Mouse (Mus musculus) forebrain, postnatal 0 days (tissue): ENCODE results near the gene Dusp18. TPM values are rescaled to one million over a fixed set of nuclear protein-coding genes. Genes with fewer than 3 reads are reported as not detected.
A peak's percentile ranks its signal among the peaks of the same experiment; 100 is the strongest.

Source experiments
- ATAC-seq: fragments of 200-750 bp; cut with Nextera tagmentation; 2 replicates; pipeline ENCODE4 v1.8.0; 2017; ENCODE audit warnings: mild to moderate bottlenecking, moderate library complexity
- DNase-seq: peaks from one replicate; pipeline ENCODE4 v3.0.0-alpha.2; 2015
- H3K27ac ChIP-seq: fragments of 300-500 bp; sonication (generic); 2 replicates; pipeline ENCODE4 v1.5.1; 2014; ENCODE audit warnings: low read depth, mild to moderate bottlenecking, antibody characterized with exemption, low read length, moderate library complexity, mixed read lengths
- H3K27me3 ChIP-seq: fragments of 300-500 bp; sonication (generic); 2 replicates; pipeline ENCODE4 v1.6.1; 2014; ENCODE audit warnings: mild to moderate bottlenecking, low read length, mixed read lengths; ENCODE audit not compliant: insufficient read depth
- H3K36me3 ChIP-seq: fragments of 300-500 bp; sonication (generic); 2 replicates; pipeline ENCODE4 v1.6.1; 2014; ENCODE audit warnings: mild to moderate bottlenecking, moderate library complexity; ENCODE audit not compliant: insufficient read depth
- H3K4me1 ChIP-seq: fragments of 300-500 bp; sonication (generic); 2 replicates; pipeline ENCODE4 v1.6.1; 2014; ENCODE audit warnings: antibody characterized with exemption; ENCODE audit not compliant: insufficient read depth
- H3K4me2 ChIP-seq: fragments of 300-500 bp; sonication (generic); 2 replicates; pipeline ENCODE4 v1.6.1; 2014; ENCODE audit warnings: low read depth, mild to moderate bottlenecking, moderate library complexity
- H3K4me3 ChIP-seq: fragments of 300-500 bp; sonication (generic); 2 replicates; pipeline ENCODE4 v1.5.1; 2014; ENCODE audit warnings: low read depth, low read length, mixed read lengths
- H3K9ac ChIP-seq: fragments of 300-500 bp; sonication (generic); 2 replicates; pipeline ENCODE4 v1.6.1; 2014; ENCODE audit warnings: mild to moderate bottlenecking
- H3K9me3 ChIP-seq: fragments of 300-500 bp; sonication (generic); 2 replicates; pipeline ENCODE4 v1.6.1; 2016; ENCODE audit warnings: low read length
- CTCF ChIP-seq: sonication (generic); IDR thresholded peaks from 2 replicates; pipeline ENCODE4 v1.5.1; 2016; ENCODE audit warnings: antibody characterized with exemption, control low read depth, low read depth
- WGBS: fragments of 180-500 bp; shearing (Covaris S2); extraction: QIAGEN DNeasy Blood & Tissue Kit; methylation state at CpG from one replicate; pipeline ENCODE4 v1.1.7; 2014; 5-methylcytosine and 5-hydroxymethylcytosine counted together
- polyA plus RNA-seq: library from polyadenylated mRNA; unstranded; fragments of >200 nt; fragmentation: Nextera tagmentation; extraction: Ambion mirVana; gene quantifications from 2 replicates; pipeline ENCODE4 v1.2.1, GENCODE M21; 2015
- total RNA-seq: library from RNA; depleted of rRNA; stranded (reverse); fragments of >200 nt; gene quantifications from 2 replicates; pipeline ENCODE4 v1.2.3, GENCODE M21; 2014

Gene Dusp18
- total and polyA plus RNA-seq, 2 experiments from 2014 or later: 25.3 to 33.6 TPM

DNA sequence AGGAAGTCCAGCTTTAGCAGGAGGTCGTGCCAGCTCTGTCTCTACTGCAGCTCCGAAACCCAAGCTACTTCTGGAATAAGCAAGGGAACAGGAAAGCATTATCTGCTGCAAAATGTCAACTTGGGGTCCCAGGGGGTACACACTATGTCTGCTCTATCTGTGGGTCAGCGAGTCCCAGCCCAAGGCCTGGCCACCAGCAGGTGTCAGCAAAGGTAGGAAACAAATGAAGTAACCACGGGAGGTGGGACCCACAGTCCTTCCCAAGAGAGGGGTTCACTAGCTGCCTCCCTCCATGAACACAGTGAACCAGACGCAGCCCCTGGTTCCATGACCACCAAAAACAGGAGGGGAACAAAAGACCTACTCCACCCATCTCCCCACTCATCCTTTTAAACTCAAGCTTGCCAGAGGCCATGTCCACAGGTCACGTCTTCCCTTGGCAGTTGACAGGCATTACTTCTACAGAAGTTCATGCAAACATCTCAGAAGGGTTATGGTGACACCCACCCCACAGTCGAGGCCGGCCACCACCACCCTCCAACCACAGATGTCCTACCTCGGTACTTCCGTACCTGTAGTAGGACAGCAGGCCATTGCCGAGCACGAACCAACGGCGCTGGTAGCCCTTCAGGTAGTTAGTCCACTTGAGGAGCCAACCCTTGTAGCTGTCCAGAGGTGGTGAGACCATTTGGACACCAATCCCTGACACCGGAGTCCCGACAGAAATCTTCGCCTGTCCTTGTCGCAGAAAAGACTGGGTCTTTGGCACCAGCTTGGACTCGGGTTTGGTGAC lies 32.2 kb upstream of the Dusp18 start:
- no peak for TF ChIP-seq CTCF
- Histone ChIP-seq H3K27ac (no peak overlapping the region), H3K4me3 (peak overlapping the region; percentile 50), H3K27me3 (no peaks in the 10 kb centered on the region), H3K9me3 (no peaks in the 10 kb centered on the region), H3K4me2 (peak overlapping the region; percentile 79), H3K9ac (peak overlapping the region; percentile 64; the same call in 1 of the 2 replicates), H3K36me3 (no peaks in the 10 kb centered on the region), H3K4me1 (peaks cover 11% of the 10 kb centered on the region; the same call in 1 of the 2 replicates)
- WGBS: 74% methylated on average over 19 of the region's 19 CpGs
- DNase-seq (no peak), ATAC-seq (no peak)

DNA sequence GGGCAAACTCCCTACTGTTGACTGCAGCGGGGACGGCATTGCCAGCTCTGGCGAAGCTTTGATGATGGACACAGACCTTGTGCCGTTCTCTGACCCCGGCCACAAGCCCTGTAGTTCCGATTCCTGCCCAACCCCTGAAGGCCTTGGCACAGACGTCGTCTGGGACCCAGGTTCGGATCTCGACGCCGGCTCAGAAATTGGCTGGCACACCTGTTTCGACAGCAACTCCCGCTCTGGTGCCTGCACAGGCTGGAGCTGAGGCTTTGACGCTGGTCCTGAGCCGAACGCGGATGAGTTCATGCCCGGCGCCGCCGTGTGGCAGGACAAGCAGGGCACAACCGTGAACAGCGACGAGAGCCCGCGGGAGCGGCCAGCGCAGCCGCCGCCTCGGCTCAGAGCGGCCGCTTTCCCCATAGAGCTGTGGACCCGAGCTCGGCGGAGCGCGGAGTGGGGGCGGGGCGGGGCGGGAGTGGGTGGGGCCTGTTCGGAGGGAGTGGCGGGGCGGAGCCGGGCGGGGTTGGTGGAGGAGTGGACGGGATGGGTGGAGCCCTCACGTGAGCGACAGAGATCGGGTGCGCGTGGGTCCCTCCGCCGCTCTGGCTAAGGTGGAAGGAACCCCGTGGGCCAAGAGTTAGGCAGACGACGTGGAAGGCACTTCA lies 31.5 kb upstream of the Dusp18 start, which contains the start of gene Osbp2:
Gene Osbp2 (minus strand): TSS at position 450 of the 659 bp plus-strand sequence.
- TF ChIP-seq CTCF: peak; percentile 62
- 4% methylated on average over 53 of the region's 58 CpGs for WGBS
- H3K4me1 ChIP-seq: peaks cover 11% of the 10 kb centered on the region; the same call in 1 of the 2 replicates
- H3K27ac ChIP-seq: no peak within 1 kb of the TSS
- H3K9me3 ChIP-seq: no peaks in the 10 kb centered on the region
- peak within 1 kb of the TSS; percentile 79 for H3K4me2 ChIP-seq
- DNase-seq: peak; percentile 83
- H3K9ac ChIP-seq: peak within 1 kb of the TSS; percentile 64
- no peaks in the 10 kb centered on the region for H3K36me3 ChIP-seq
- H3K27me3 ChIP-seq: no peaks in the 10 kb centered on the region
- peak within 1 kb of the TSS; percentile 50 for H3K4me3 ChIP-seq
- ATAC-seq: peak; percentile 95

DNA sequence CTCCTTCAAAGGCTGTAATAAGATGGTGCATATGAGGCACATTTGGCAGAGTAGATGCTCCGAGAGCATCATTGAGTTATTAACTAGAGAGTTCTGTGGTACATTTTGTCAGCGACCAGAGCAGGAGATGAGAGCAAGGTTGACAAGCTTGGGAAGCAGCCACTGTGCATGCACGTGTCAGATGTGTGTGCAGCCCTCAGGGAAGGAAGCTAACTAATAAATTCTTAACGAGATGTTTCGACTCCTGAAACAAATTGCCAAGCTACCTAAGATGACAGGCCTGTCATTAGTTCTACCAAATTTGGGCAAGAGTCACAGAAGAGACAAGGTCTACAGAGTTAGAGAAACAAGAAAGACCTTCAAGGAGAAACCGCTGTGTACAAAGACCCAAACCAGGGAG lies 30.7 kb upstream of the Dusp18 start:
- TF ChIP-seq CTCF: no peak
- DNase-seq (no peak), ATAC-seq (peak; percentile 28)
- Histone ChIP-seq H3K4me1 (peaks cover 11% of the 10 kb centered on the region; the same call in 1 of the 2 replicates), H3K4me3 (peak overlapping the region; percentile 50), H3K4me2 (peak overlapping the region; percentile 79), H3K27ac (no peak overlapping the region), H3K36me3 (no peaks in the 10 kb centered on the region), H3K27me3 (no peaks in the 10 kb centered on the region), H3K9ac (peak overlapping the region; percentile 64), H3K9me3 (no peaks in the 10 kb centered on the region)
- 22% methylated on average over 6 of the region's 6 CpGs for WGBS

DNA sequence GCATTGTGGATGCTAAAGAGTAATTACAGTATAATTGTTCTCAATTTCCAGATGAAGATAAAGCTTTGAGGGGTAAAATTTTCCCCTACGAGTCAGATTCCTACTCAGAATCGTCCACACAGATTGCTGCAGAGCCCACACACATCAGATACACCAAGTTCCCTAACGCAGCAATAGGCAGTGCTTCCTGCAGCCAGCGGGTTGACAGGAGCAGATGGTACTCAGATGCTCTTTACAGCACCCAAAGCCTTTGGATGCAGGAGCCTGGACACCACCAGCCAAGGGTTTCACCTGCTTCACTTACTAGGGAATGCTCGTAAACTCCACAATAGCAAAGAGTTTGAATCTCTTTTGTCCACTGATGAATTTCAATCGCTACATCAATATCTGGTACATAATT lies 18.6 kb upstream of the Dusp18 start:
- Histone ChIP-seq H3K4me3 (no peak overlapping the region), H3K27me3 (no peaks in the 10 kb centered on the region; the same call in 1 of the 2 replicates), H3K4me2 (no peak overlapping the region), H3K4me1 (no peaks in the 10 kb centered on the region), H3K9ac (no peak overlapping the region), H3K36me3 (no peaks in the 10 kb centered on the region), H3K9me3 (no peaks in the 10 kb centered on the region), H3K27ac (no peak overlapping the region)
- WGBS: 66% methylated on average over 6 of the region's 6 CpGs
- TF ChIP-seq CTCF: no peak
- ATAC-seq (no peak), DNase-seq (no peak)

DNA sequence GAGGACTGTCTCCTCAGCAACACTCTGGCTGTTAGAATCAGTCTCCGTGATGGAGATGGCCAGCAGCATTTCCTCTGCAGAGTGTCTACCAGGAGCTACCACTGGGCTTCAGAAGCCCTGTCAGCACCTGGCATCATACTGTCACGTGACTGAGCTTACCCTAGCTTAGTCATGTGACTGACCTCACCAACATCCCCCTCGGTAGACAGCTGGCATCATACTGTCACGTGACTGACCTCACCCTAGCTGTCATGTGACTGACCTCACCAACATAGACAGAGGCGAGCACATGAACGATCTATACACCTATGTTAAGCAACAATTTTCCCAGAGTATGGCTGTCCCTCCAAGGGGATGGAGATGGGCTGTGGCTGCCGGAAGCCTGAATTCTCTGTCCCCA lies 16.4 kb upstream of the Dusp18 start:
- H3K9me3 ChIP-seq: no peaks in the 10 kb centered on the region
- H3K4me2 ChIP-seq: no peak overlapping the region
- ATAC-seq (no peak), DNase-seq (no peak)
- WGBS: 79% methylated on average over 7 of the region's 7 CpGs
- H3K27ac ChIP-seq: no peak overlapping the region
- H3K4me1 ChIP-seq: no peaks in the 10 kb centered on the region
- H3K36me3 ChIP-seq: no peaks in the 10 kb centered on the region
- no peaks in the 10 kb centered on the region for H3K27me3 ChIP-seq
- no peak overlapping the region for H3K9ac ChIP-seq
- TF ChIP-seq CTCF: no peak
- H3K4me3 ChIP-seq: no peak overlapping the region

DNA sequence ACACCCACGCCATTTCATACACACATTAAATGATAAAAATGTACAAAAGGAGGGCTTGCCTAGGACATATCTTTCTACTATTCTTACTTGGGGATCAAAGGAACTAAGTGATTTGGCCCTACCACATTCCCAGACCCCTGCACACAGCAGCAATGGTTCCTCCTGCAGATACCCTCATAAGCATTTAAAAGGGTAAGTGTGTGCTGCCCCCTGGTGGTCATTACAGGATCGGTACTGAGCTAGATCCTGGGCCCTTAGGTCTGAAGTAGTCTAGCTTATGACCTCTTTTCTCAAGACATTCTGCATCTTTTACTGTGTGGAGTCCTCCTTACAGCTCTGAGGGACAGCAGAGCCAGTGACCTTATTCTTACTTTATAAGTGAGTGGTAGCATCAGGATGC lies 15.2 kb upstream of the Dusp18 start:
- TF ChIP-seq CTCF: peak; percentile 78
- H3K27me3 ChIP-seq: no peaks in the 10 kb centered on the region
- no peaks in the 10 kb centered on the region for H3K9me3 ChIP-seq
- H3K36me3 ChIP-seq: no peaks in the 10 kb centered on the region
- no peak overlapping the region for H3K4me3 ChIP-seq
- 40% methylated on average over 2 of the region's 2 CpGs for WGBS
- no peak overlapping the region for H3K27ac ChIP-seq
- peak; percentile 69 for DNase-seq
- peak; percentile 71 for ATAC-seq
- no peak overlapping the region for H3K9ac ChIP-seq
- H3K4me2 ChIP-seq: no peak overlapping the region
- no peaks in the 10 kb centered on the region for H3K4me1 ChIP-seq

DNA sequence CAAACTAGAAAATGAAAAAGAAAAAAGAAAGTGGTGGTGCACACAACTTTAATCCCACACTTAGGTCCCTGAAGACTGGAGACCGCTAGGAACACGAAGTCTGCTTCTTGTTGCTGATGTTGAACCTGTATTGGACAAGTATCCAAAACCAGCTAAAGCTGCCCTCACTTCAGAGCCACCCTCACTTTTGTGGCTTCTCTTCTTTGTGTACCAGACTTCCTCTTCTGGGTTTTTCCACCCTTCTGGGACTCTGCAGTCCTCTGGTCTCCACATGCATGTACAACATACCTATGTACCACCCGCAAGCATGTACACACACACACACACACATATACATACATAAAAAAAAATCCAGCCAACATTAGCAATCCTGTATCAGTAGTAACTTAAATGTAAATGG lies 11.3 kb upstream of the Dusp18 start:
- Histone ChIP-seq H3K4me1 (no peaks in the 10 kb centered on the region), H3K9ac (no peak overlapping the region), H3K4me2 (no peak overlapping the region), H3K27me3 (no peaks in the 10 kb centered on the region), H3K27ac (no peak overlapping the region), H3K4me3 (no peak overlapping the region), H3K36me3 (no peaks in the 10 kb centered on the region), H3K9me3 (no peaks in the 10 kb centered on the region)
- DNase-seq (no peak), ATAC-seq (no peak)
- 87% methylated on average over 3 of the region's 3 CpGs for WGBS
- TF ChIP-seq CTCF: no peak
